Mouse (Mus musculus) G1E-ER4 (cell line): Measurements from ENCODE around the gene Gm45837. TPM values are rescaled to one million over a fixed set of nuclear protein-coding genes. Genes with fewer than 3 reads are reported as not detected.

Source experiments
- GATA1 ChIP-seq: IDR thresholded peaks from one replicate; pipeline ENCODE4 v1.8.0; 2012; ENCODE audit warnings: low read length, inconsistent platforms
- polyA plus RNA-seq: library from polyadenylated mRNA; stranded (reverse); fragments of >175 nt; gene quantifications from 2 replicates; pipeline ENCODE4 v1.2.3, GENCODE M21; 2012

Gene Gm45837
- polyA plus RNA-seq, 1 experiment: not detected

DNA sequence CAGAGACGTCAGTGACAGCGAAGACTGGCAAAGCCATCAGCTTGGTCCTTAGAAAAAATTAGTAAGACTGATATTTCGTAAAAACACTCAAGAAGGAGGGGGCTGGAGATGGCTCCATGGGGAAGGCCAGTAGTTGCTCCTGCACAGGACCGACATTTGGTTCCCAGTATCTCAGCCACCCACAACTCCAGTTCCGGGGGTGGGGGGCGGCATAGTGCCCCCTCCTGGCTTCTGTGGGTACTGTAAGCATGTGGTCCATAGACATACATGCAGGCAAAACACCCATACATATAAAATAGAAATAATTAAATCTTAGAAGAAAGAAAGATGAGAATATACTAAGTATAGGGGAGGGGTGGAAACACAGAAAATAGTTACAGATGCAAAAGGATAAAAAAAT, 105.8 kb downstream of the Gm45837 start:
- TF ChIP-seq GATA1: no peak

DNA sequence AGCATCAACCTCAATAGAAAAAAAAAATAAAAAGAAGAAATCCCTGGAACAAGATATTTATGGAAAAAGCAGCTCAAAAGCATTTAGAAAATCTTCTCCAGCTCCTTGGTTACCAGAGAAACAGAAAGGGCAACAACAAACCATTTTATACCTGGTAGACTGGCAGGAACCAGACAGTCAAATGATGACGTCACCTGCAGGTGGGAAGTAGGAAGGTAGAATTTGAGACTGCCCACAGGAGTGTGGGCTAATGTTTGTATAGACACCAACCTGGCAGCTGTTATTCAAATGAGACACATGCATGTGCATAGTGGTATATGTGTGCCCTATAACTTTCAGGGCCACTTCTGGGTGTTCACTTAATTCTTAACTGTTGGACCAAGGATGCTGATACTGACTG, 111.0 kb downstream of the Gm45837 start:
- TF ChIP-seq GATA1: no peak

DNA sequence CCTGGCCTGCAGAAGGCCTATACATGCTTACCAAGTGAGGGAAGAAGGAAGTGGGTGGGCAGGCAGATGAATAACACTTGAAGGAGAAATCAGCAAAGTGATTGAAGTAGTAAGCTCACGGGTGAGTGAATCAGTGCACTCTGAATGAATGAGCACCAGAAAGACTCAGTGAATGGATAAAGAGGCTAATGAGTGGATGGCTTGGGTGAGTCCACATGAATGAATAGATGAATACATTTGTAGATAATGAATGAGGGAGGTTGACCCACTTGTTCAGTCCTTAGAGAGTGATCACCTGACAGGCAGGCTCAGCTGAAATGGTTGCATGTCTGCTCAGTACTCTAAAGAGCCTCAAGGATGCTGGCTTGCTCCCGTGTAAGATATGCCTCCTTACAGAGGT, 112.5 kb downstream of the Gm45837 start:
- no peak for TF ChIP-seq GATA1

DNA sequence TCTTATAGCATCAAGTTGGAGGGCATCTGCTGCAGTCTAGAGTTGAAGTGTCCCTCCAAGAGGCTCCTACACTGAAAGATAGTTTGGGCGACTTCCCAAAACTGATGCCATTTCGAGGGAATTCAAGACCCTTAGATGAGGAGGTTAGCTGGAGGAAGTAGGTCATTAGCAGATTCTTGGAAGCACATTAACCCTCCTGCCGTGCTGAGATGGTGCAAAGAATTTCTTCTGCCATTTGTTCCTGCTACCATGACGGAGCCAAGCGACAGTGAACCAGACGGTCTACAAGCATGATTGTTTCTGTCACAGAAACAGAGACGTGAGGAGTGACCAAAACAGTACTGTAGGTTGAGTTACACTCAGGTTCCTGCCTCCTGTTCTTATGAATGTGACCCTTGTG, 115.8 kb downstream of the Gm45837 start:
- TF ChIP-seq GATA1: no peak

DNA sequence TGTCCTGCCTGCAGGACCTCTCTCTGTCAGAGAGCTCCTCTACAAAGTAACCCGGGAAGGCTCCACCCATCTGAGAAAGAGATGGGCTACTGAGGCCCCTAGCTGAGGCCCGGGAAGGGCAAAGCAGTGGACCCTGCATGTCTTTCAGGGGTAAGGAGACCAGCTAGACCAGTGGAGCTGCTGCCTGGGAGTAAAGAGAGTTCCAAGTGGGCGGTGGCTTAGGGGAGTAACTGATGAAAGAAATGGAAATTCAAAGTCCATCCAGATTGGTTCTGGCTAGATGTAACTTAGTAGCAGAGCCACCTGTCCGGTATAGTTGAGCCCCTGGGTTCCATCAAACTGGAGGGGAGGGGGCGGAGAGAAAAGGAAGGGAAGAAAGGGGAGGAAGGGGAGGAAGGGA, 123.7 kb downstream of the Gm45837 start:
- no peak for TF ChIP-seq GATA1

DNA sequence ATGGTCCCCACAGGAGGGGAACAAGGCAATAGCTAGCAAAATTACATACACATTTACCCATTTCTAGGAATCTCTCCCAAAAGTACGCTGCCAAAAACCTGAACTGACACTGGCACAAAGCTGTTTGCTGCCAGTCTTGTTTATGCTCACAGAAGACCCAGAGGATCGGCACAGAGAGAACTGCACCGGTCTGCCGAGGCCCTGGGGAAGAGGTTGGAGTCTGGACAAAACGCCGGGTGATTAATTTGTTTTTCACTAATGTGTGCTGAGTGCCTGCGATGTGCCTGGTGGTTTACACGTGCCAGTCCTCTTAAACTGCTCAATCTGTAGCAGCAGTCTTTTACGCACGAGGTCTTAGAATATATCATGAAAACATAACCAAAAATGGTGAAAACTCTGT, 124.4 kb downstream of the Gm45837 start:
- no peak for TF ChIP-seq GATA1

DNA sequence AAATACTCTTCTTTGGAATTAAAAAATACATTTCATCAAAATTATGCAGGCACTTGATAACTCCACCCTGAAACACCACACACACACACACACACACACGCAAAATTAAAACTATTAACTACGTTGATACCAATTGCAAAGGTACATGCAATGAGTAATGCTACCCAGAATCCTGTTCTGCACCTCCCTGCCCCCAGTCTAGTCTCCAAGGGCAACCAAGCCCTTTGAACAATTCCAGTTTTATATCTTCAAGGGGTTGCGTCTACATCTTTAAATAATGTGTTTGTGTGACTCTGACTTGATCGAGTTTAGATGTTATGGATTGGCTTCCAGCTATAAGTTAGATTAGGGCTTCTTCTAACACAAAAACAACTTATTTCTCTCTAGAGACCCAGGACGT, 124.8 kb downstream of the Gm45837 start:
- TF ChIP-seq GATA1: no peak

DNA sequence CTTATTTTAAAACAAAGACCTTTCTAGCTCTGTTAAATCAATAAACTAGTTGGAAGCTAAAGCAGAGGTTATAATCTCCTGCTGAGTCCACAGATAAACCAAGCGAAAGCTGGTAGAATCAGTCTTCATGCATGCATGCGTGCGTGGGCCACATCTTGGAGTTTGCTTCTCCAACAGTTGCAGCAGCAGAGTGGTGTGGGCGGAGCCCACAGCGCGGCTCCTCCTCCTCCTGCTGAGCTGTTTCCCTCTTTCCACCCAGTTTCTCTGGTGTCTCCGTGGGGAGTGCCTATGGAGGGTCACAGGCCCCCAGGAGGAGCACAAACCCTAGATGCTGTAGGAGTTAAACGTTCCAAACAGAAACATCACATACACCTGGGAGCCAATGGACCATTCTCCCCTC, 126.9 kb downstream of the Gm45837 start:
- TF ChIP-seq GATA1: no peak

DNA sequence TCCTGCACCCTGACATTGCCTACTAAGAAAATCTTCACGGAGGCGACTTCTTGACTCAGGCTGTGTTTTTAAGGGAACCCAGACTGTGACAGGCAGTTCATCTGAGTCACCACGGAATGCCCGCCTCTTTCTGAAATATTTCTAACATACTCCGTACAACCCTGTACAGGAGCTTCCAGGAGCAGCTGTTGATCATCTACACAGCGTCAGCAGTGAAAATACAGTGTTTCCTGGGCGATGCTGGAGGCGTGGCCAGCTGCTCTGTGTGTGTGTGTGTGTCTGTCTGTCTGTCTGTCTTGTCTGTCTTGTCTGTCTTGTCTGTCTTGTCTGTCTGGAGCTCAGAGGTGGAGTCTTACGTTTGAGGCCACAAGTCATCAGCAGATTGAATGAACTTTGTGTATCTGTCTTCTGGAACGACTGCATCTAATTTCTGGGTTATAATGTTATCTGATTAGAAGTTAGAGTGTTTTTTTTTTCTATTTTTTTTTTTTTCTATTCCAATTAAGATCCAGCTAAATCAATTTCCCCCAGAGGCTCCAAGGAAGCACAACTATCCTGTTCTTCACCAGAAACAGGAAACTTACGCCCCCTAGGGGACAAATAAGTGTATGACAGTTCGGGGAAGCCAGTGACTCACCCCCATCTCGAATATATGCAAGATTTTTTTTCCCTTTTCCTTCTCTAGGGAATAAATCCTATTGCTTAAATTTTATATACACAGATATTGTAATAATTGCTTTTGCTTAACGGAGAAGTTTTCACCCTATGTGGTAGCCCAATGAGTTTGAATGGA, 127.7 kb downstream of the Gm45837 start:
- TF ChIP-seq GATA1: no peak

DNA sequence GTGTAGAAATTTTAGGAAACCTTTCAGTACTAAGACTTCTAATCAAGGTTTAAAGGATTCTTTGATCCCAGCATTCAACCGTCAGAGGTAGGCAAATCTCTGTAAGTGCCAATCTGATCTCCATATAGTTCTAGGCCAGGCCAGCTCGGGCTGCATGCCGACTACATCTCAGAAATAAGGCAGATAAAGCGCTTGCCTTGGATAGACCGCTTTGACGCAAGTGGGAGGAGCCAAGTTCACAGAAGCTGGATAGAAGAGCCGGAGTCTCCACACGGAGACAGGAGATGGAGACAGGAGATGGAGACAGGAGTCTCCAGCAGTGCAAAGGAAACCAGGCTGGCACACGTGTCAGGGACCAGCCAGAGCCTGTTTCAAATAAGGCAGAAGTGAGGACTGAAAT, 129.1 kb downstream of the Gm45837 start:
- TF ChIP-seq GATA1: no peak

DNA sequence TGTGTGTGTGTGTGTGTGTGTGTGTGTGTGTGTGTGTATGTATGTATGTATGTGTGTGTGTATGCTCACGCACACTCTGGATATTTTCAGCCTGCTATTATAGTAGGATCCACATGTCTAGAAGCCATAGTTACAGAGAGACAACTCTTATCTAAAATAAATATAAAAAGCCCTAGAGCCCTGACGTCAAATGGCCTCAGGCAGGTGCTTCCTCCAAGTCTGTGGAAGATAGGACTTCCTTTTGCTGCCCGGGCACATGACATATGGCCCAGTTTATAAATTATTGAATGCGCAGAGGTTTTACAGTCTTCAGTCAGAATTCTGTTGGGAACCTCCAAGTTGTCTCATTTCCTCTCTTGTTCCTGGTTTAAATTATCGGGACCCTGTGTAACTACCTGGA, 130.0 kb downstream of the Gm45837 start:
- TF ChIP-seq GATA1: no peak

DNA sequence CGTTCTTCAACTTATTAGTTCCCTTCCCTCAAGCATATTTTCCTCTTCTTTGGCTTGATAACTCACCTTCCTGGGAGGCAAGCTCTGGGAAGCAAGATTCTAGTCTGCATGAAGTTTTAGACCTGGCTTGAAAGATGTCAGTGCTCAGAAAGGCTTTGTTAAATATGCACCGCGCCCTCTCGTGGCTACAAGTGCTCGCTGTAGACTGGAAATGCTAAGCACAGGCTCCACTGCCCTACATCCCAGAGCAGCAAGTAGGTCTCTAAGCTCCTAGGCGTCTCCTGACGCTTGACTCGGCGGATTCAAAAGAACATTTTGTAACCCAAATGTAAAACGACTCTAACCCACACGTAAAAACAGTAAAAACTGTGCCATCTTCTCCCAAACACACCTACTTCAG, 130.4 kb downstream of the Gm45837 start:
- TF ChIP-seq GATA1: no peak

DNA sequence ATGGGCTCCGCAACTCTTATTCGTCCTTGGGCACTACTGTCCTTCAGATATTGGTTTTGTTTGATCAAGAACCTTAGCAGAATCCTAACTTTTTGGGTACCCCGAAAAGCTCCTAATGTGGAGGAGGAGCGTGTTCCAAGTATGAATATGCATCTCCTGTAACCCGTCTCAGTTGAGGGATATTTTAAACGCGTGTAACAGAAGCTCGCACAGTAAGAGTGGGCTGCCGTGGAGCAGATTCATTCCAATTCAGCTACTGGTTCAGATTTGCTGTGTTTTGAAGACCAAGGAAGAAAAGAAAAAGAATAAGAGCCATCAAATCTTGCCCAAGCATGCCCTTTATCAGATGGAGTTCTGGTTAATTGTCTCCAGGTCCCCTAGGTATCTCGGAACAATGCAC, 131.0 kb downstream of the Gm45837 start:
- no peak for TF ChIP-seq GATA1

DNA sequence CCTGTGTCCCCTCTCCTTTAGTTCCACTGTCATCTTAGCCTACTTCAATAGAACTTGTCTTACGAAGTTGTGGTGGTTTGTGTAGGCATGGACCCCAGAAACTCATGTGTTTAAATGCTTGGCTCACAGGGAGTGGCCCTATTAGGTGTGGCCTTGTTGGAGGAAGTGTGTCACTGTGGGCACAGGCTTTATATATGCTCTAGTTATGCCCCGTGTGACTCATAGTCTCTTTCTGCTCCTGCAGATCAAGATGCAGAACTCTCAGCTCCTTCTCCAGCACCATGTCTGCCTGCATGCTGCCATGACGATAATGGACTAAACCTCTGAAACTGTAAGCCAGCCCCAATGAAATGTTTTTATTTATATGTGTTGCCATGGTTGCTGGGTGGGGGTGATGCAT, 137.0 kb downstream of the Gm45837 start:
- TF ChIP-seq GATA1: no peak

DNA sequence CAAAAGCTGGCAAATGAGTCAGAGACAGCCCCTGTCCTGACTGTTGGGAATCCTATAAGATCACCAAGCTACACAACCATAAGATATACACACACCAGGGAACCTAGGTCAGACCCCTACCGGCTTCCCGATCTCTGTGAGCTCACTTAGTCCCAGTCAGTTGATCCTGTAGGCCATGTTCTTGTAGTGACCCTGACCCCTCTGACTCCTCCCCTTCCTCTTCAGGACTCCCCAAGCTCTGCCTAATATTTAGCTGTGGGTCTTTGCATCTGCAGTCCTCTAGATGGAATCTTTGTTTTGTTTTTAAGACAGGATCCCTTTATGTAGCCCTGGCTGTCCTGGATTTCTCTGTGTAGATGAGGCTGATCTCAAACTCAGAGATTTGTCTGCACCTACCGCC, 138.6 kb downstream of the Gm45837 start:
- no peak for TF ChIP-seq GATA1

DNA sequence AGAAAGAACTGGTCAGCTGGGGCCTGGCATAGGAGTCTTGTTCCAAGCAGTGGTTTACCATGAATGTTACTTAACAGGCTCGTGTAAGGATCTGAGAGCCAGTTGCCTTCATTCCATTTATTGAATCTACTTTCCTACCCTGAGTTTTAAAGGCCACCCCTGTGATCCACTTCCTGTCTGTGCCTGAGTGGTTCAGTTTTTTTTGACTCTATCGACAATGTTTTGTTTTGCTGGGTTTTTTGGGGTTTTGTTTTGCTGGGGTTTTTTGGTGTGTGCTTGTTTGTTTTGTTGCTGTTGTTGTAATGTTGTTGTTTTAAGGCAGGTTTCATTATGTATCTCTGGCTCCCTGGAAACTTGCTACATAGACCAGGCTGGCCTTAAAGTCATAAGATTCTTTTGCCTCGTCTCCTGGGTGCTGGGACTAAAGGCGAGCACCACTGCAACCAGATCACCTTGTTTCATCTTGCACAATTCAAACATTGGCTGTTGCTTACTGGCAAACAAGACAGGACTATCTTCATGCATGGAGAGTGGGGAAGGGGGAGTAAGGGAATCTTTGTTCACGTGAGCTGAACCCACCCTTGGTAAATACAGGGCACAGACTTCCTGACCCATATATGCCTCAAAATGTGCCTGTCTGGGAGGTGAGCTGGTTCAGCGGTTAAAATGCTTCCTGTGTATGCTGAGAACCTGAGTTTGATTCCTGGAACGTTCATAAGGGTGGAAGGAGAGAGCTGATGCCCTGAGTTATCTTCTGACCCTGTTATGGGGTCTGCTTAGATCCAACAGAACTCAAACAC, 140.2 kb downstream of the Gm45837 start:
- TF ChIP-seq GATA1: no peak

DNA sequence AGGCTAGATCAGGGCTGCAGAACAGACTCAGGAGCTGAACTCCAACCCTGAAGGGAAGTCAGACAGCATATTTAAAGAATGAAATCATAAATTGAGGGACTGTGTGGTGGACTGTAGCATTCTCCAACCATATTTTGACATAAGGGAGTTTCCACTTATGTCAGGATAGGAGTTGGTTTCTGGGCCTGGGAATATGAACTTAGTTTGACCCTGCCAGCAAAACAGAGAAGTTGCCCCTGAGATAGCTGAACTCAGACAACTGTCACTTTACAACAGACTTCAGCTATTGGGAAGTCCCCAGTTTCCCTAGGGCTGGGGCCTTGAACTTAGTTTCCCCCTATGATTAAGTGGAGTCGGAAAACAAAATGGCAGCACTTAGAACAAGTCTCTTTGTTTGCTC, 140.8 kb downstream of the Gm45837 start:
- no peak for TF ChIP-seq GATA1

DNA sequence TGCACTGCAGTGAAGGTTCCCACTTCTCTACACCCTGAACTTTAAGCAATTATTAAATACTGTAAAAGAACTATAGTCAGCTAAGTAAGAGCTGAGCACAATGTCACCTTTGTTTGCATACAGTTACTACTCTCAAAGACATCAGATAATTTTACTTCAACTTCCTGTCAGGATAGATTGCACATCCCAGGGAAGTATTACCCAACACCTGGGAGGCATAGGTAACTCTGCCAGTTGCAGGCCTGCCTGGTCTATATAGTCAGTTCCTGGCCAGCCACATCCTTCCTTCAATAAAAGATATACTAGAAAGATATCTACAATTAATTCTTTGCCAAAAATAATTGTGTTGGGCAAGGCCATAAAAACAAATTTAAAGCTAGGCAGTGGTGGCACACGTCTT, 146.7 kb downstream of the Gm45837 start:
- TF ChIP-seq GATA1: no peak

Other genes with a start within 250 kb of the Gm45837 start
- 0.53 and 1.1 TPM in 2 replicates for gene Atg16l2, start 108.6 kb upstream of the Gm45837 start, polyA plus RNA-seq
- not detected in 2 replicates for gene Stard10, start 93.8 kb upstream of the Gm45837 start, polyA plus RNA-seq
- 40.2 and 43.1 TPM in 2 replicates for gene Arap1, start 62.8 kb upstream of the Gm45837 start, polyA plus RNA-seq
- 0.06 TPM in 1 of 2 replicates, not detected in the other for gene Pde2a, start 10.8 kb downstream of the Gm45837 start, polyA plus RNA-seq
- gene Art2b, start 174.7 kb downstream of the Gm45837 start, polyA plus RNA-seq: not detected in 2 replicates